Mouse (Mus musculus) large intestine, adult 2 months (tissue): ENCODE results near the gene Nup210. TPM values are rescaled to one million over a fixed set of nuclear protein-coding genes. Genes with fewer than 3 reads are reported as not detected.
A peak's percentile ranks its signal among the peaks of the same experiment; 100 is the strongest.

Source experiments
- DNase-seq: peaks from one replicate; pipeline ENCODE4 v3.0.0-alpha.2; 2012; ENCODE audit warnings: low read depth, low spot score
- WGBS: fragments of 180-500 bp; shearing (Covaris S2); methylation state at CpG from one replicate; pipeline ENCODE4 v1.1.7; 2018; 5-methylcytosine and 5-hydroxymethylcytosine counted together
- polyA plus RNA-seq: library from polyadenylated mRNA; depleted of rRNA; stranded (reverse); fragments of >200 nt; gene quantifications from 2 replicates; pipeline ENCODE4 v1.2.3, GENCODE M21; 2012; rRNA removed

Nup210 gene
- polyA plus RNA-seq, 1 experiment: 22.4 TPM

GRCm38 (mm10) chr6:90996181-90996580, 120.4 kb downstream of the Nup210 start:
- WGBS: 87% methylated on average over 2 of the region's 2 CpGs
- no peak for DNase-seq

DNA sequence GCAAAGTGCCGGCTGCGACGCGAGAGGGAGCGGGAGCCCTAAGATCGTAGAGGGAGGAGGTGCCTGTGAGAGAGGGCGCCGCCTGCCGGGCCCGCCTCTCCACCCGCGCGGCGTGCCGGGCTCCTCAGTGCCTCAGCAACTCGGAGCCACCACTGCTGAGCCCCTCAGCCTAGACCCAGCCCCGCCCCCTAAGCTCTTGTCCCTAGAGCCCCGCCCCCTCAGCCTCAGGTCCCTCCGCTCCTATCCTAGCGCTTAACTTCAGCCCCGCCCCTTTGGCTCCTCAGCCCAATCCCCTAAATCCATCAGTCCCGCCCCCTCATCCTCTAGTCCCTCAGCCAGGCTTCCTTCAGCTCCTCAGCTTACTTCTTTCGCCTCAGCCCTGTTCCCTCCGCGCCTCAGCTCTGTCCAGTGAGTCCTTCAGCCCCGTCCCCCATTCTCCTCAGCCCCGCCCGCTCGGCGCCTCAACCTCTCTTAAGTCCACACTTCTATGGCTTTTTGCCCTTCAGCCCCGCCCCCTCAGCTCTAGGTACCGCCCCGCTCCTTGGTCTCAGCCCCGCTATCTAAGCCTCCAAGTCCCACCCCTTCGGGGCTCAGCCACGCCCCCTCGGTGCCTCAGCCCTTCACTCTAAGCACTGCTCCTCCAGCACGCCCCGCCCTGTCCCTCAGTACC, 127.8 kb downstream of the Nup210 start, which contains the start of gene Iqsec1:
TSS of gene Iqsec1 (minus strand) at position 38 of the 670 bp plus-strand sequence.
- DNase-seq: peak; percentile 57
- 3% methylated on average over 38 of the region's 39 CpGs for WGBS

DNA sequence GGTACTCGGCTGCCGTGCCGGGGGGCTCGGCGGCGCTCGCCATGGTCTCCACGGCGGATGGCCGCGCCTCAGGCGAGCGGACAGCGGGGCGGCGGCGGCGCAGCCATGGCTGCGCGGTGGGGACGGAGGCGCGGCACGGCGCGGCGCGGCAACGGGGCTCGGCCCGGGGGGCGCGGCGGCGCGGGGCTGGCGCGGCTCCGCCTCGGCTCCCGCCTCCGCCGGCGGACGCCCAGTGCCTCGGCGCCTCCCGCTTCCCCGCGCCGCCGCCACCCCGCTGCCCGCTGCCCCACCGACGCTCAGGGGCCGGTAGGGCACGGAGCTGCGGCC, 128.4 kb downstream of the Nup210 start:
- under 1% methylated on average over 41 of the region's 59 CpGs for WGBS
- DNase-seq: no peak

DNA sequence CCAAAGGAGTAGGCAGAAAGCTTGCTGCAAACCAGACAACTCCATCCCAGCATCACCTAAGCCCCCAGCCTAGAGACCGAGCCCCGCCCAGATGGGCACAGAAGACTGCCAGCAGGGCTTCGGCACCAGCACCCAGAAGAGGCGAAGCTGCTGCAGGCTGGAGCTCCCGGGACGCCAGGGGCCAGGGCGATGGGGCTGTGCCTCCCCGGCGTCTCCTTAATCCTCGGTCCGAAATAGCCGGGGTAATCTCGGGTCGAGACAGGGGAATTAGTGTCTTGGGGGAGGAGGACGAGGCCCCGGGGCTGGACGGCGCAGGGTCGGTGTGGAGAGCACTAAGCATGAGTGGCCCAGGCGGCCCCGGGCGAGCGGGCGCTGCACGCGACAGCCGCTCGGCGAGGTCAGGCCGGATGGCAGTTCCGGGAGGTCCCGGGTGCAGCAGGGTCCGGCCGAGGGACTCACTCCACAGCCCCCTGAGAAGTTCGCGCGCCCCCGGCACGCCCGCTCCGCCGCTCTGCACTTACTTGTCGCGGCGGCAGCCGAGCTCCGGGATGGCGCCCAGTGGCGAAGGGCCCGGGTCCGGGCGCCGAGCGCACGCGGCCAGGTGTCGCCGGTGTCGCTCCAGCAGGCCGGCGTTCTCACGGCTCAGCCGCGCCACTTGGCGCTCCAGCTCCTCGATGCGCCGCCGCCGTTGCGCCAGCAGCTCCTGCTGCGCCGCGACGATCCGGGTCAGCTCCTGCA, 128.9 kb downstream of the Nup210 start:
- no peak for DNase-seq
- WGBS: 1% methylated on average over 76 of the region's 76 CpGs

GRCm38 (mm10) chr6:90984101-90984500, 132.5 kb downstream of the Nup210 start:
- no peak for DNase-seq
- 40% methylated on average over 3 of the region's 3 CpGs for WGBS

DNA sequence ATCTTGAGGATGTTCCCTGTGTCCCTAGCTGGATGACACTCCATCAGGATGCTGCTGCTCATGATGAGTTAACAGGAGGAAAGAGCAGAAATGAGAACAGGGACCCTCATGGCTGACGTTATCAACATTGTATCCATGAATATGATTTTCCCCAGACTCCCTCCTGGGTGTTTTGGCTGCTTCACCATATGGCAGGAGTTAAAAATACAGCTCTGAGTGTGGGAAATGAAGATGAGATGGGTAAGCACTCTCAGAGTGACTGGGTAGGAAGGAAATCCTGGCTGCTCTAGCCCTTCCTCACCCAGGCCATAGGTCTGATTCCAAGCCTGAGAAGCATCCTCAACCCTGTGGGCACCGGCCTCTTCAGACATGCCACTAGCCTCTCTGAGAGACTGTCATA, 142.3 kb downstream of the Nup210 start:
- WGBS: 88% methylated on average over 2 of the region's 2 CpGs
- no peak for DNase-seq

GRCm38 (mm10) chr6:90969341-90969871, 147.2 kb downstream of the Nup210 start:
- 40% methylated on average over 2 of the region's 2 CpGs for WGBS
- DNase-seq: no peak

Other genes with a start within 250 kb of the Nup210 start
- 24.9 and 34.3 TPM in 2 replicates for gene Iqsec1, start 128.1 kb downstream of the Nup210 start, polyA plus RNA-seq
- 16.7 and 24.3 TPM in 2 replicates for gene Hdac11, start 39.8 kb upstream of the Nup210 start, polyA plus RNA-seq
- gene Fbln2, start 95.6 kb upstream of the Nup210 start, polyA plus RNA-seq: 19.5 and 20.2 TPM in 2 replicates